Mouse (Mus musculus): ENCODE measurements around the gene Nrap. TPM values are rescaled to one million over a fixed set of nuclear protein-coding genes. Genes with fewer than 3 reads are reported as not detected.
A peak's percentile ranks its signal among the peaks of the same experiment; 100 is the strongest.

The Nrap gene
- polyA plus RNA-seq, 1 experiment from 2014 or later, result 0.16 TPM

DNA sequence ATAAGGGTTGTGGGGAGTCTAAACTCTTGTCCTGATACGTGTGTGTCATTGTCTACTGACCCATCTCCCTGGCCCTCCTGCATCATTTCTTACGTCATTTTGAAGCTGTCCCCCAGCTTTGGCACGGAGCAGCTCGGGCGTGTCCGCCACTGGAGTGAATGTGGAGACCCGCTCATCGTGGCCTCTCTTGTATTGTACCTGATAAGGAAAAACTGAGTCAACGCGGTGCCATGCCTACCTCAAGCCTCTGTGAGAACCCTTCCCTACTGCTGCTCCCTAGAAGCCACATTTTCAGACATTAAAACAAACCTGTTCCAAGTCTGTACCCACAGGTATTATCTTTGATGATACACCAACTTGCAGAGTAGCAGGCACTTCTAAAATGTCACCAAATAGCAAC is 8.4 kb downstream of the Nrap start:
- Histone ChIP-seq H3K9me3 (ENCODE audit: low read length) (no peaks in the 10 kb centered on the region), H3K4me2 (ENCODE audit: low read depth, low read length) (no peak overlapping the region), H3K36me3 (replicated peaks; ENCODE audit: insufficient read depth, low read length) (no peaks in the 10 kb centered on the region), H3K27me3 (ENCODE audit: insufficient read depth, low read length) (no peaks in the 10 kb centered on the region), H3K4me1 (ENCODE audit: insufficient read depth) (peaks cover 4% of the 10 kb centered on the region), H3K9ac (replicated peaks) (no peak overlapping the region), H3K27ac (ENCODE audit: low read depth) (no peak overlapping the region), H3K4me3 (ENCODE audit: low read depth, low read length) (no peak overlapping the region)
- WGBS (ENCODE audit: insufficient replicate concordance), result 67% methylated on average over 10 of the region's 10 CpGs
- no peak for TF ChIP-seq CTCF (IDR thresholded peaks at IDR 0.05; ENCODE audit: low read depth)
- no peak for TF ChIP-seq EP300 (IDR thresholded peaks at IDR 0.05; ENCODE audit: low read depth)
- DNase-seq (no peak), ATAC-seq (no peak)

DNA sequence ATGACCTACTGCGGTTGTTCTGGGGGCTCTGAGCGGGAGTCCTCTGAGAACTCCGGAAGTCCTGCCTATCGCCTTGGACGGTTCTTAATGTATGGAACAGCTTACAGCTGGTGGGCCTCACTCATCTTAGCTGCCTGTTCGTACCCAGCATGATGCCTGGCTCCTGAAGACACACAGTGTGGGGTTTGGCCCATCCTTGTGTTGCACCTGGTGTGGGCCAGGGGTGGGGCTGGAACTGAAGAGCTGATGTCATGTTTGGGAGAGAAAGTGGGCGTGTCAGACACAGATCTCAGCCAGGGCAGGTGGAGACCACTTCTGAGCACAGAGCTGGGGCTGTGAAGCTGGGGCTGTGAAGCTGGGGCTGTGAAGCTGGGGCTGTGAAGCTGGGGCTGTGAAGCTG is 9.5 kb downstream of the Nrap start:
- WGBS (ENCODE audit: insufficient replicate concordance), result 79% methylated on average over 7 of the region's 7 CpGs
- H3K36me3 ChIP-seq (replicated peaks; ENCODE audit: insufficient read depth, low read length), result no peaks in the 10 kb centered on the region
- no peak for TF ChIP-seq CTCF (IDR thresholded peaks at IDR 0.05; ENCODE audit: low read depth)
- TF ChIP-seq EP300 (IDR thresholded peaks at IDR 0.05; ENCODE audit: low read depth), result no peak
- no peak overlapping the region for H3K4me2 ChIP-seq (ENCODE audit: low read depth, low read length)
- no peak for ATAC-seq
- H3K27ac ChIP-seq (ENCODE audit: low read depth), result no peak overlapping the region
- peaks cover 4% of the 10 kb centered on the region for H3K4me1 ChIP-seq (ENCODE audit: insufficient read depth)
- no peak overlapping the region for H3K9ac ChIP-seq (replicated peaks)
- no peak for DNase-seq
- no peaks in the 10 kb centered on the region for H3K9me3 ChIP-seq (ENCODE audit: low read length)
- no peak overlapping the region for H3K4me3 ChIP-seq (ENCODE audit: low read depth, low read length)
- no peaks in the 10 kb centered on the region for H3K27me3 ChIP-seq (ENCODE audit: insufficient read depth, low read length)

DNA sequence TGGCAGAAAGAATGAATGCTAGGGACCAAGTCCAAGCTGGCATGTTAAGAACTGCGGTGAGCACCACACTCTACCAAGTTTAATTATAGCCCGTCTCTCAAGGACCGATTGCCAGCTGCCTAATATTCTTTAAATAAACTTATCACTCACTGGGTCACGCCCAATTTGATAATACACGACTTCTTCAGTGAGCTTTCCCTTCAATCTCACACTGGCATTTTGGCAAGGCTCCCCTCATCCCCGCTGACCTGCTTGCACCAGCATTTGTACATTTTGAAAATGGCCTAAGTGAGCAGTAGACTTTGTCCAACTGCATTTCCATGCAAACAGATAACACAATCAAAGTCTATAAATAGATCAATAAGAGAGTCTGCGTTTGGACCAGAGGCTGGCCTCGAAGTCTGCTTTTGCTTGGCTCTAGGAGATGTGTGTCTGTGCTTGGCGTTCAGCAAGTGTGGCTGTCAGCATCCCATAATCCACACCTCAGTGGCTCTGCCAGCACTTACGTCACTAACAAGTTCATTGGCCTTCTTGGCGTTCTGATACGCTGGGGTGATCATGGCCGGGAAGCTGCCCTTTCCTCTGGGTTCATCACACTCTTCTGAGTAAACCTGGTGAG is 11.2 kb downstream of the Nrap start:
- peak; percentile 61 for DNase-seq
- Histone ChIP-seq H3K27ac (ENCODE audit: low read depth) (no peak overlapping the region), H3K9ac (replicated peaks) (no peak overlapping the region), H3K4me1 (ENCODE audit: insufficient read depth) (peaks cover 4% of the 10 kb centered on the region), H3K9me3 (ENCODE audit: low read length) (no peaks in the 10 kb centered on the region), H3K36me3 (replicated peaks; ENCODE audit: insufficient read depth, low read length) (no peaks in the 10 kb centered on the region), H3K4me3 (ENCODE audit: low read depth, low read length) (no peak overlapping the region), H3K4me2 (ENCODE audit: low read depth, low read length) (no peak overlapping the region), H3K27me3 (ENCODE audit: insufficient read depth, low read length) (no peaks in the 10 kb centered on the region)
- ATAC-seq, result peak; percentile 92
- no peak for TF ChIP-seq CTCF (IDR thresholded peaks at IDR 0.05; ENCODE audit: low read depth)
- TF ChIP-seq EP300 (IDR thresholded peaks at IDR 0.05; ENCODE audit: low read depth), result no peak
- 48% methylated on average over 13 of the region's 13 CpGs for WGBS (ENCODE audit: insufficient replicate concordance)

DNA sequence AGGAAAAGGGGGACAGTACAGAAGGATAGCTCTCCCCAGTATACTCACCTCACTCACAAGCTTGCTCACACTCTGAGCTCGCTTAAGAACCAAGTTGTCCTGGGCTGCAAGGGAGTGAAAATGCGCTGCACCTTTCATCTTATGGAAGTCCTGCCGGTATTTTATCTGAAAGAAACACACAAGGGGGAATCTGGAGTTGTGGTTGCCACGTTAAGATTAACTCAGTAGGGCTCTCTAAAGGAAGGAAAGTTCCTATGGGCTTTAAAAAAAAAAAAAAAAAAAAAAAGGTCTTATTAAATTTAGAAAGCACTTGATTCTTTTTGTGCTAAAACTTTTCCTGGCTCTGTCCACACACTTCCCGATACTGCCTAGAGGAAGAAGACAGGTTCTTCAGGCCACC is 11.8 kb downstream of the Nrap start:
- Histone ChIP-seq H3K4me1 (ENCODE audit: insufficient read depth) (peaks cover 4% of the 10 kb centered on the region), H3K27me3 (ENCODE audit: insufficient read depth, low read length) (no peaks in the 10 kb centered on the region), H3K9me3 (ENCODE audit: low read length) (no peaks in the 10 kb centered on the region), H3K4me2 (ENCODE audit: low read depth, low read length) (no peak overlapping the region), H3K4me3 (ENCODE audit: low read depth, low read length) (no peak overlapping the region), H3K27ac (ENCODE audit: low read depth) (no peak overlapping the region), H3K36me3 (replicated peaks; ENCODE audit: insufficient read depth, low read length) (no peaks in the 10 kb centered on the region), H3K9ac (replicated peaks) (no peak overlapping the region)
- DNase-seq (no peak), ATAC-seq (no peak)
- TF ChIP-seq EP300 (IDR thresholded peaks at IDR 0.05; ENCODE audit: low read depth), result no peak
- no peak for TF ChIP-seq CTCF (IDR thresholded peaks at IDR 0.05; ENCODE audit: low read depth)
- 60% methylated on average over 5 of the region's 5 CpGs for WGBS (ENCODE audit: insufficient replicate concordance)

DNA sequence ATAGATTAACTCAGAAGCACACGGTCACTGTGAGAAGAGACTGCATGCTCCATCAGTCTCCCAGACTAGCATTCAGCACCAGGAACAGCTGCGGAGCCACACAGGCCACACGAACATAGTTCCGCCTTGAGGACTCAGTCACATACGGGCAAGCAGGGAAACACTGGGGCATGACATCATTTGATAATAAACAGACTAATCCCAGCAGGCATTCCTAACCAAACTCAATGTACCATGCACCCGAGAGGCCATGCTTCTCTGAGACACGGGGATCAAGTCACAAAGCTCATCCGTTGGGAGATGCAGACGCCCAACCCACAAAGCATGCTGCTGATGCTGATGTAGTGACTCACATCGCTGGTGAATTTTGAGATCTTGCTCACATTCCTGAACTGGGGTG is 15.8 kb downstream of the Nrap start:
- 75% methylated on average over 10 of the region's 10 CpGs for WGBS (ENCODE audit: insufficient replicate concordance)
- DNase-seq (no peak), ATAC-seq (no peak)
- H3K9me3 ChIP-seq (ENCODE audit: low read length), result no peaks in the 10 kb centered on the region
- no peaks in the 10 kb centered on the region for H3K36me3 ChIP-seq (replicated peaks; ENCODE audit: insufficient read depth, low read length)
- H3K27me3 ChIP-seq (ENCODE audit: insufficient read depth, low read length), result no peaks in the 10 kb centered on the region
- TF ChIP-seq CTCF (IDR thresholded peaks at IDR 0.05; ENCODE audit: low read depth) (no peak), EP300 (IDR thresholded peaks at IDR 0.05; ENCODE audit: low read depth) (no peak)
- no peak overlapping the region for H3K4me2 ChIP-seq (ENCODE audit: low read depth, low read length)
- peaks cover 14% of the 10 kb centered on the region for H3K4me1 ChIP-seq (ENCODE audit: insufficient read depth)
- H3K9ac ChIP-seq (replicated peaks), result no peak overlapping the region
- no peak overlapping the region for H3K4me3 ChIP-seq (ENCODE audit: low read depth, low read length)
- H3K27ac ChIP-seq (ENCODE audit: low read depth), result no peak overlapping the region

DNA sequence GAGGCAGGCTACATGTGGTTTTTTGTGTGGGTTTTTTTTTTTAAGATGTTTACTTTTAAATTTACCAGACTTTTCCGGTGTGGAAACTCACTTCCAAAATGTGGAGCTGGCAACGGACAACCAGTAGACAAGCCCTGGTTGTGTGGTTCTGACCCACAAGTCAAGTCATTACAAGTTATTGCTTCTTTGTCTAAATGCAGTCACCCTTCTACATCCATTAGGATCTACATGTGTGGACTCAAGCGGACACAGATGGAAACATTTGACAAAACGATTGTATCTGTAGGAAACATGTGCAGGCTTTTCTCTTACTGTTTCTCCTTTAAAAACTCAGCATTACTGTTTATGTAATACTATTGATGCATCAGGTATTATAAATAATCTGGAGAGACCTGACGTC is 16.6 kb downstream of the Nrap start:
- 84% methylated on average over 5 of the region's 5 CpGs for WGBS (ENCODE audit: insufficient replicate concordance)
- Histone ChIP-seq H3K9ac (replicated peaks) (no peak overlapping the region), H3K4me3 (ENCODE audit: low read depth, low read length) (no peak overlapping the region), H3K36me3 (replicated peaks; ENCODE audit: insufficient read depth, low read length) (no peaks in the 10 kb centered on the region), H3K4me2 (ENCODE audit: low read depth, low read length) (no peak overlapping the region), H3K4me1 (ENCODE audit: insufficient read depth) (peaks cover 11% of the 10 kb centered on the region), H3K27ac (ENCODE audit: low read depth) (no peak overlapping the region), H3K9me3 (ENCODE audit: low read length) (no peaks in the 10 kb centered on the region), H3K27me3 (ENCODE audit: insufficient read depth, low read length) (no peaks in the 10 kb centered on the region)
- TF ChIP-seq CTCF (IDR thresholded peaks at IDR 0.05; ENCODE audit: low read depth) (no peak), EP300 (IDR thresholded peaks at IDR 0.05; ENCODE audit: low read depth) (no peak)
- no peak for ATAC-seq
- DNase-seq, result no peak

DNA sequence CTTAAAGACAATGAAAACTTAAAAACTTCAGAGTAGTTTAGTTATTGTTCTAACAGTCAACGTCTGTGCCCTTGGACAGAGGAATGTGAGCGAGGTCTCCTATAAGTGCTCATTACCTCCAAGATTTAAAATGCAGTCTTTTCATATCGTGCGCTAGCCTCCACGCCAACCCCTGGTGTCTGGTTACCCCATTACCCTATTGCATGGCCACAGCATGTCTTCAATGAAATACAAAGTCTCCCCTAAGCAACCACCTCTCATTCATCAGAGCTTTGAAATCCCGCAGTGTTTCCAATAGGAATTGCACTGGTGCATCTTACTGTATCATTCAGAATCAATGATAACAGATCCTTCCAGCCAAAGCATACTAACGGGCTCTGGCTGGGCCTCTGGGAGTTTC is 17.6 kb downstream of the Nrap start:
- DNase-seq (no peak), ATAC-seq (no peak)
- no peak for TF ChIP-seq CTCF (IDR thresholded peaks at IDR 0.05; ENCODE audit: low read depth)
- TF ChIP-seq EP300 (IDR thresholded peaks at IDR 0.05; ENCODE audit: low read depth), result no peak
- Histone ChIP-seq H3K27me3 (ENCODE audit: insufficient read depth, low read length) (no peaks in the 10 kb centered on the region), H3K4me3 (ENCODE audit: low read depth, low read length) (no peak overlapping the region), H3K4me1 (ENCODE audit: insufficient read depth) (peaks cover 10% of the 10 kb centered on the region), H3K9me3 (ENCODE audit: low read length) (no peaks in the 10 kb centered on the region), H3K4me2 (ENCODE audit: low read depth, low read length) (no peak overlapping the region), H3K9ac (replicated peaks) (no peak overlapping the region), H3K36me3 (replicated peaks; ENCODE audit: insufficient read depth, low read length) (no peaks in the 10 kb centered on the region), H3K27ac (ENCODE audit: low read depth) (no peak overlapping the region)
- WGBS (ENCODE audit: insufficient replicate concordance), result 83% methylated on average over 7 of the region's 7 CpGs
